22 mouse cellular contexts compared by ENCODE assay signal in genomic region chr9:33662978-33663377, GRCm38 (mm10).
"Had no signal": no experiment of that assay in that cellular context is flagged by ENCODE, and none has a peak within 500 bp of the region (broad histone marks: within the 10 kb centered on the region; RNA-seq: fewer than 3 reads in every experiment).

No protein-coding gene starts in this region.

- ATAC-seq: liver, postnatal 0 days; lung, postnatal 0 days; midbrain, embryonic 16.5 days had no signal

- H3K4me2 ChIP-seq: lung, embryonic 15.5 days; midbrain, embryonic 12.5 days; neural tube, embryonic 13.5 days; neural tube, embryonic 15.5 days had no signal

- H3K9ac ChIP-seq: liver, postnatal 0 days; lung, embryonic 15.5 days; midbrain, embryonic 12.5 days; neural tube, embryonic 13.5 days; neural tube, embryonic 15.5 days had no signal

- H3K9me3 ChIP-seq: lung, embryonic 15.5 days; midbrain, embryonic 10.5 days; midbrain, embryonic 12.5 days; neural tube, embryonic 13.5 days; neural tube, embryonic 15.5 days had no signal

- H3K36me3 ChIP-seq: lung, embryonic 15.5 days; midbrain, embryonic 10.5 days; midbrain, embryonic 12.5 days; neural tube, embryonic 13.5 days; neural tube, embryonic 15.5 days had no signal

- DNase-seq: liver, postnatal 0 days; lung, adult 2 months; lung, postnatal 14 days; lung, postnatal 36 days; midbrain, embryonic 14.5 days; retina, postnatal 1 day; right cerebral cortex, adult 18-20 months; right cerebral cortex, postnatal 25 days; right cerebral cortex, postnatal 4 days; spleen, adult 18-20 months; thymus, adult 18-20 months; thymus, postnatal 14 days; thymus, postnatal 36 days had no signal

- H3K4me1 ChIP-seq: lung, embryonic 15.5 days; midbrain, embryonic 10.5 days; midbrain, embryonic 12.5 days; neural tube, embryonic 13.5 days; neural tube, embryonic 15.5 days had no signal

- H3K4me3 ChIP-seq: lung, embryonic 15.5 days; midbrain, embryonic 10.5 days; midbrain, embryonic 12.5 days; myocyte; neural tube, embryonic 13.5 days; neural tube, embryonic 15.5 days had no signal

- H3K27me3 ChIP-seq: lung, embryonic 15.5 days; midbrain, embryonic 12.5 days; neural tube, embryonic 13.5 days; neural tube, embryonic 15.5 days had no signal

- H3K27ac ChIP-seq: lung, embryonic 15.5 days; macrophage; midbrain, embryonic 10.5 days; midbrain, embryonic 12.5 days; neural tube, embryonic 13.5 days; neural tube, embryonic 15.5 days had no signal
